Mouse (Mus musculus) T-cell, adult 66 days (primary cell): Measurements from ENCODE around the gene Gm10406. TPM values are rescaled to one million over a fixed set of nuclear protein-coding genes. Genes with fewer than 3 reads are reported as not detected.

ENCODE experiments used
- total RNA-seq, 2 experiments: library from RNA; stranded (reverse); gene quantifications; 3 replicates in 1 of 2; 4 replicates in 1 of 2; pipeline ENCODE4 v1.2.4; 2023

Gm10406 gene
- under 1 TPM in 1 of 2 experiments, not detected in 1; 0.44 TPM for total RNA-seq

GRCm38 (mm10) chr14:7026781-7027749 lies at the start of gene Gm10406:
Gene Gm10406 (minus strand): TSS chr14:7027449.

GRCm38 (mm10) chr14:7044870-7045269 lies 17.6 kb upstream of the Gm10406 start, which contains the start of gene Gm3685:
Gene Gm3685 (minus strand): TSS chr14:7044970.

DNA sequence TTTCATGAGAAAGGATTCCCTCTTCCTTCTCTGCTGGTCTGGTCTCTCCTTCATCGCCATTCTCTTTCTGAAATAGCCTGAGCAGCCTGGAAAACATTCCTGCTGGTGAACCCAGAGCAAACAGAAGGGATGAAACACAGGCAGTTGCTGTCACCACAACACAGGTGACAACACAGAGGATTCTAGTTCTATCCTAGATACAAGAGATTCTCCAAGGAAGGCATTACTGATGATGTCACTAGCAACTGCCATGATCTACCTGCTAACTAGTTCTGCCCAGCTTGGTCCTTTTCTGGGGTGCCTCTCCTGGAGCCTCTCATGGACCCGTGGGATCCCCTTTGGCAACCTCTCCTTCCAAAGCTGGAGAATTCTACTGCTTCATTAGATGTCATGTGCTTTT lies 53.5 kb downstream of the Gm10406 start, which contains the start of gene Gm6356:
Gm6356 (minus strand) TSS at position 101 of the 400 bp plus-strand sequence.

Other genes with a start within 250 kb of the Gm10406 start
- gene Gm3642, start 187.1 kb downstream of the Gm10406 start, total RNA-seq = not detected
- under 1 TPM; 0.44 to 0.59 TPM for gene Gm3667, start 137.5 kb downstream of the Gm10406 start, total RNA-seq
- not detected for gene Gm6356, start 53.6 kb downstream of the Gm10406 start, total RNA-seq
- gene Gm3685, start 17.5 kb upstream of the Gm10406 start, total RNA-seq = not detected
- not detected for gene Gm3696, start 73.2 kb upstream of the Gm10406 start, total RNA-seq
- not detected for gene Gm6676, start 98.0 kb upstream of the Gm10406 start, total RNA-seq
- 1 to 10 TPM in 1 of 2 experiments, under 1 TPM in 1; 0.29 to 1.1 TPM for gene Gm3512, start 147.1 kb upstream of the Gm10406 start, total RNA-seq
- not detected for gene Gm16434, start 167.1 kb upstream of the Gm10406 start, total RNA-seq
- gene Gm3727, start 237.3 kb upstream of the Gm10406 start, total RNA-seq = not detected